Mouse (Mus musculus): ENCODE results near the gene Clec4f.
"Not testable (repeated sequence)": the region's sequence is repeated elsewhere in the genome, so short reads cannot be mapped to it uniquely, and the experiment has no call there.

The Clec4f gene

DNA sequence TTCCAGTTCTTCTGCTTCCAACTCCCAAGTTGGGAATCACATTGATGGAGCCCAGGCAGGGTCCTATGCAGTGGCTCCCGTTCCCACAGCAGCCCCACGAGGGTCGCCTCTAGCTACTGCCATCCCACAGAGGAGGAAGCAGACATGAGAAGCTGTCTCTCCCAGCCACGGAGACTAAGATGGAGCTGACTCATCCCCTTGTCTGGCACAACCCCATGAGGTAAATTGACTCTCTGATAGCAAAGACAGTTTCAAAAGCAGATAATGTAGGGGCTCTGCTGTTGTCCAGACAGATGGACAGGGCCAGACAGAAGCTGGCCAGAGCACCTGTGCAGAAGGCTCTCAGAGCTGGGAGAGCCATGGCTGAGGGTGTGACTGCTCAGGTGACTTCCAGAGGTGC is 21.4 kb downstream of the Clec4f start:
- DNase-seq (ENCODE audit: extremely low read depth, insufficient read length, low spot score), result not testable (repeated sequence)

DNA sequence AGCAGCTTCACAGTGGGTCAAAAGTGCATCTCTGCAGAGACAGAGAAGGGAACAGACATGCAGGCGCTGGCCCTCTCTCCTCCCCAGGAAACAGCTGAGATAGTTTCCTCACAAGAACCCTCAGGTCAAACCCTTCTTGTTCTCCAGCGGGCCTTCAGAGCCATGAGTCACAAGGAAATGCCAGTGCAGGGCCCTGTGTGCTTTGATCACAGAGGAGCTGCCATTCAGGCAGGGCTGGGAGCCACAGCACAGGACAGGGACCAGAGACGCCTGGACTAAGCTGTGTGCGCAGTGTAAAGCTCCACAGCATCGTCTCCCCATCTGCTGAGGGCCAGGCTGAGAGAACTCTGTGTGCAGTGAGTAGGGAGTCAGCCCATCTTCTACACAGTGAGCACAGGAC is 21.9 kb downstream of the Clec4f start:
- not testable (repeated sequence) for DNase-seq (ENCODE audit: extremely low read depth, insufficient read length, low spot score)

DNA sequence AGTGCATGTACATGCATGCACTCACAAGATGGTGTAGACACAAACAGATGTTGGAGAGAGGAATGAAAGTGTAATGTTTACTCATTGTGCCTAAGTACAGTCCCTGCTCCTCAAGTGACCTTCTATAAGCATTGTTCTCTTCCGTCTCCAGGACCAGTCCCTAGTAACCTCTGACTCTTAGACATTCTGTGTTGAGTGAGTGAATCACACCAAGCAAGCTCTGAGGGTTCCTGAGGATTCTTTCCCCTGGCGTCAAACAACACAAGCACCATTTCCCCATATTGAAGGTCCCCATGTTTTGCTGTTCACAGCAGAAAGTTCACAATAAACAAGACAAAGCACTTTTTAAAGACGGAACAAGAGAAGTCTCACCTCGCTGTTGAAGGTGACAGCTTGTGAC is 24.2 kb downstream of the Clec4f start:
- no peak for DNase-seq (ENCODE audit: extremely low read depth, insufficient read length, low spot score)

DNA sequence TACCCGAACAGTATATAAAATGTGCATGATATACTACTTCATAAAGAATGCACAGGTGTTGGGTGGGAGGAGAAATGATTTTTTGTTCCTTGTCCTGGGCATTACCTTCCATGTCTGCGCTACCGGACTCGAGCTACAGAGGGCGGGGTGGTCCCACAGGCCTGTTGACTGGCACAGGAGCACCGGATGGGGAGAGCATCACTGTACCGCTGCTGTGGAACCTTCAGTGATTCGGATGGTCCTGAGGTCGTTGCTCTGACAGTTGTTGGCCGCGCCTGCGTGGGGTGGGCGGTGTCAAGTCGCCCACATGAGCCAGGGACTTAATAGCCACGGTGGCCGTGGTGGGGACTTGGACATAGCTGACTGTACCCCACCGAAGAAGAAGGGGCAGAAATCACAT is 29.2 kb downstream of the Clec4f start:
- DNase-seq (ENCODE audit: extremely low read depth, insufficient read length, low spot score), result no peak

DNA sequence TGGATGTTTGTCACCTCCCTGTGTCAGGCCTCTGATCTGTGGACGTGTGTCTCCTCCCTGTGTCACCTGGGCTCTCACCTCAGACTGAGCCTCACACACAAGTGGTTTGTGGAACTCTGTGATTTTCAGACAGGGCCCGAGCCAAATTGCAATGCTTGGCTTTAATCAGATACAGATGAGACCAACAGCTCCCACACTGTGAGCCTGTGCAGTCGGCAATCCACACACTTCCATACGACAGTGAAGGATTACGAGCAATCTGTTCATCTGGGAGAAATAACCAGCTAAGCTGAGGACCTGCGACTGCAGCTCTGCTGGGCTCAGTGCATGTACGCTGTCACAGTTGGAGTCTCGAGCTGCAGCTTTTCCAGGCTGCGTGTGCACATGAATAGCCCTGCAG is 36.0 kb downstream of the Clec4f start:
- no peak for DNase-seq (ENCODE audit: extremely low read depth, insufficient read length, low spot score)

DNA sequence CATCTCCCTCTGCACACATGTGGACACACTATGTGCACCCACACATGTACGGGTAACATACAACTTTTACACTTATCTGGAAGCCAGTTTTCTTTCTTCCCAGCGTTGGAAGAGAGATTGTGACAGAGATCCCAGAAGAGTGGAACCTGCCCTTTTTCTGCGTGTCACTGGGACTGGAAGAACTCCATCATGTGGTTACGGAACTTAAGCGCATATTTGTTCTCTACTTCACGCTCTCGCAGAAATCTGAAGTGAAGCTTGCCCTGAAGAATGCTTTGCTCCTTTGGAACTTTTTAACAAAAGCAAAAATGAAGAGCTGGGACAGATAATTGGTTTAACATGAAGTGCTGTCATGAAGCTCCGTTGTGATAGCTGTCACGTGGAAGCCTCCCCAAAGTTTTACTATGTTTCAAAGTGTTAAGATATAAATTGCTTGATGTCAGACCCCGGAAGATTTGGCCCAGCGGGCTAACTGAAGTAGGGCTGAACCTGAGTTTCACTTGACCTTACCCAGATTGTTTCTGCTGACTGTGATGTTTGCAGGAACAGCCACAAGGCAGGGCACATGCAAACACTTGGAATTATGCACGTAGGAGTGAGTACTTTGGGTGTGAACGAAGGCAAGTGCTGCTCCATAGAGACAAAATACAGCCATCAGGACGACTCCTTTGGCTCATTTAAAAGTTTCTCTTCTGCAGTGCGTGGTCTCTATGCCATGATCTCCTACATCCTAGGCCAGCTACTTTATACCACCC is 38.2 kb downstream of the Clec4f start:
- no peak for DNase-seq (ENCODE audit: extremely low read depth, insufficient read length, low spot score)

DNA sequence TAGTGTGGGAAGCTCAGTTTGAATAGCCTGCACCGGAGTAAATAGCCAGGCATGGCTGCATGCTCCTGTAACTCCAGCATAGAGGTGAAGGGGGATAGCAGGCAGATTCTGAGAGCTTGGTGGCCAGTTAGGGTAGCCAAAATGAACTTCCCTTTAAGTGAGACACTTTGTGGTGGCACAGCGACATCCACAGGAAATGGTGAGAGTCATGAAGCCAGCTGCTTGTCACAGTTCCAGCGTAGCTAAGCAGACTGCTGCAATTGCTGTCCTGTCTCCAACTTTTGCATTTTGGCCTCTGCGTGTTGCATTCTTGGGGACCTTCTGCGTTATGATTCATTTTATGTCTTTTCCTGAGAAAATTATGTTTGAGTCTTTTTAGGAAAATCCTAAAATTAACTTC is 39.5 kb downstream of the Clec4f start:
- no peak for DNase-seq (ENCODE audit: extremely low read depth, insufficient read length, low spot score)

DNA sequence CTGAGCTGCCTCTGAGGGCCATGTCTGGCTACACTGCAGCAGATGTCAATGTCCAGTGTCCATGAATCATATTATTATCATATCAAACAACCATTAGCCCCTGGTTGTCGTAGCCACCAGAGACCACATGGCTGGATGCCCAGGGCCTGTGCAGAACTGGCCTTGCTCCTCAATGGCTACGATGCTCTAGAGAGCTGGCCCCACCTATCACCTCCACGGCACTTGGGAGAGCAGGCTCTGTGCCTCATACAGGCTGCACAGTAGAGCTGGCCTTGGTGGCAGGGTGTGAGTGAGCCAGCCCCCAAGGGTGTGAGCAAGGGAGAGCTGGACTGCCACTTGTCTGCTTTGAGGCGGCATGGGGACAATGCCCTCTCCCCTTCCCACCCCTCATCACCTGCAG is 41.5 kb downstream of the Clec4f start:
- DNase-seq (ENCODE audit: extremely low read depth, insufficient read length, low spot score), result no peak

DNA sequence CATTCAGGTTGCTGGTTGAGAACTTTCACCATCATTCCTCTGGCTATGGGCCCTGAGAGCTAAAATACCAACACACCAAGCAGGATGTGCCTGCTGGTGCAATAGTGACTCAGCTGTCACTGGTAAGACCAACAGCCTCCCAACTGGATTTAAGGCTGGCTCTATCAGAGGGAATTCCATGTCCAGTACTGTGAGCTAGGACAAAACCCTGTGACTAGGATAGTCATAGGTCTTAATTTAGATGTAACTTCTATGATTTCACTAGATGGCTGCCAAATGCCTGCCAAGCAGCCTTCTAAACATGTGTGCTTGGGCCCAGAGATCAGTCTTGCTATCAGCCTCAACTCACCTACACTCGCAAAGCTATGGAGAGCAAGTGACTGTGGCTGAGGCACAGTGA is 43.0 kb downstream of the Clec4f start:
- no peak for DNase-seq (ENCODE audit: extremely low read depth, insufficient read length, low spot score)

DNA sequence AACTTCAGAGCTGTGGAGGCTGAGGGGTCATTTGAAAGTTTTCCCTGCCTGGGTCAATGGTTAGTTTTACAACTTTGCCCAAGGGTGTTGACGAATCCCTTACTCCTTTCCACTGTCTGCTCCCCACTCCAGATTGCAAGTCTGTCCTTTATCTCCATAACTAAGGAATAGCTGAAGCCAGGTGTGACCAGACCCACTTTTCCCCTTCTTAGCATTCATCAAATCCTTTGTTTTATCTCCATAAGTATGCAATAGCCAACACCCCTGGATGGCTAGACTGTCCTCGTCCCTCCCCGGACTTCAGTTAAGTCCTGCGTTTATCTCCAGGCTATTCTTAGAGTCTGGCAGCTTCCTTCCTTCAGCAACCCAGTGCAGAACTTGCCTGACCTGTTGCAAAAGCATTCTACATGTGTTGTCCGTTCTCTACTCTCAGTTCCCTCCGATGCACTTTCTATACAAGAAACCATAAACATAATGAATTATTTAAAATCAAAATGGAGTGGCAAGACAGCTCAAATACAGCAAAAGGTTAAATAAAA is 56.3 kb downstream of the Clec4f start:
- DNase-seq (ENCODE audit: extremely low read depth, insufficient read length, low spot score), result no peak

DNA sequence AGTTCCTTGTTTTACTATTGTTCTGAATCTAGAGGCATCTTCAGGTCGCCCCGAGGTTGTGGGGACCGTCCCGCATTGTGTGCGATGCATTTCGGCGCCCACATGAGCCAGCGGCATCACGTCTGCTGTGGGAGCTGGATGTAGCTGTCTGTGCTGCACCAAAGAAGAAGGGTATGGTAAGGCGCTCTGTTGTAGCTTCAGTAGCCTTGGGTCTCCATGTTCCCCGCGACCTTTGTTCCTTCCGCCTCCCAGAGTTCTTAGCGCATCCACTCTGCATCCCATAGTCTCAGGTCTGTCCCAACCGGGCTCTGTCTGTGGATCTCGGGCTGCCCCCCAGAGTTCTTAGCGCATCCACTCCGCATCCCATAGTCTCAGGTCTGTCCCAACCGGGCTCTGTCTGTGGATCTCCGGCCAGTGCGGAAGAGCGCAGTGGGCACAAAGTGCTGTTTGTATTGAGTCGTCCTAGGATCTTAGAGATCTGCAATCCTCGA is 56.9 kb downstream of the Clec4f start:
- DNase-seq (ENCODE audit: extremely low read depth, insufficient read length, low spot score), result no peak

DNA sequence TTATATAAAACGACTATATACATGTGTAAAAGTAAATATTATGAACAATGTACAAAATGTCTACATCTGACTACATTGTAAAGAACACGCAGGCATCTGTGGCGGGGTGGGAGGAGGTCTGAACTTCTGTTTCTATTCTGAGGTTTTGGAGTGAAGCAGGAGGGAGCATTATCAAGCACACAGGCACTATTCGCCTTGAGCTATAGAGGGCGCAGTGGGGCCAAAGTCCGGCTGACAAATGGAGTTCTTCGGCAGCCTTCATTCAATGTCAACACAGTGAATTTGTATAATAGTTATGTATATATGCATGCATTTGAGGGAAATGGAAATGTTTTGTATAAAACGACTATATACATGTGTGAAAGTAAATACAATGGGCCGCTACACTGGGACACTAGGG is 57.3 kb downstream of the Clec4f start:
- no peak for DNase-seq (ENCODE audit: extremely low read depth, insufficient read length, low spot score)

DNA sequence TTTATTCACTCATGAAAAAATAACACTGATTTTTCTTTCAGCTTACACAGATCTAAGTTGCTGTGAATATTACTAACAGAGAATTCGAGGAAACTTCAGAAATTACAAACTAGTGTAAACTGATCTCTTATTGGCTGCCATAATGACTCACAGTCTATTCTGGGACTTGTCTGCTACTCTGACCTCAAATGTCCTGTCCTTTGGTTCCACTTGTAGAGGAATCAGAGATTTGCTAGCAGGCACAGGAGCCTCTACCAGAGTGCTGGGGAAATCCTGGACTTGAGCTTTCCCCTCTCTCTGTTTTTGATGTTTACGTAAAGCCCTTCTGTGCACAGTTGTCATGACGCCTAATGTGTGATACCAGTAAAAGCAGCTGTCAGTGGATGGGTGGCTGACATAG is 58.0 kb downstream of the Clec4f start:
- DNase-seq (ENCODE audit: extremely low read depth, insufficient read length, low spot score), result no peak

DNA sequence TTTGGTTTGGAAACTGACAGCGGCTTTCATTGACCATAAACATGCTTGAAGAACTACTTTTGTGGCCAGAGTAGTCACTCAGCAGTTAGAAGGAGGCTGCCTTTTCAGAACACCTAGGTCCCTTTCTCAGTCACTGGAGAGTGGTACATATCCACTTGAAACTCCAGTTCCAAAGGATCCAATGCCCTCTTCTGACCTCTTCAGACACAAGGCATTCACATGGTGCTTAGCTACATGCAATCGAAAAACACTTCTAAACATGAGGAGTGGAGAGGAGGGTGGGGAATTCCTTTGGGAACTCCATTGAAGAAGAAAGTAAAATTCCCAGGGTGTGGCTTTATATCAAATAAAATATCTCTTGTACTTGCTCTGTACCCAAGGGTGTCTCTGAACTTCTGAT is 61.0 kb downstream of the Clec4f start:
- DNase-seq (ENCODE audit: extremely low read depth, insufficient read length, low spot score), result no peak

Data from 3134 (cell line).